Mouse (Mus musculus) 416B (cell line): ENCODE results near the gene Glis3.

ENCODE experiments used
- DNase-seq: peaks from one replicate; pipeline ENCODE4 v3.0.0; 2011; ENCODE audit warnings: low read depth

Gene Glis3

GRCm38 (mm10) chr19:28237621-28238020 lies 442.3 kb downstream of the Glis3 start:
- no peak for DNase-seq

GRCm38 (mm10) chr19:28235571-28235970 lies 444.3 kb downstream of the Glis3 start:
- DNase-seq: no peak

DNA sequence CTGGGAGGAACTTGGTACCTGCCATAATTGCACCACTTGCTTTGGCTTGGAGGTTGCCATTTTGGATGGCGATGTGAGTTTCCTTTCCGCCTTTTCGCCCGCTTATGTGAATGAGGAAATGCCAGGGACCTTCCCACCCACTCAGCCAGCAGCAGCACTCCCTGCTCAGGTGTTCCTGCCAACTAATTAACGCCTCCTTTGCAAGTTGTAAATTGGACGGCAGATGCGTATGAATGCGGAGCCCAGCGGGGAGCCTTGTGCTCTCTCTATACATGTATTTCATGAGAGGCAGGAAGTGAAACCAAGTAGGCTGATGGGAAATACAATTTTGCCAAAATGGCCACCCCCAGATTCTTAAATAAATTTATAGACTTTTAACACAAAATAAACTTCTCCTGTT lies 444.8 kb downstream of the Glis3 start:
- DNase-seq: no peak

DNA sequence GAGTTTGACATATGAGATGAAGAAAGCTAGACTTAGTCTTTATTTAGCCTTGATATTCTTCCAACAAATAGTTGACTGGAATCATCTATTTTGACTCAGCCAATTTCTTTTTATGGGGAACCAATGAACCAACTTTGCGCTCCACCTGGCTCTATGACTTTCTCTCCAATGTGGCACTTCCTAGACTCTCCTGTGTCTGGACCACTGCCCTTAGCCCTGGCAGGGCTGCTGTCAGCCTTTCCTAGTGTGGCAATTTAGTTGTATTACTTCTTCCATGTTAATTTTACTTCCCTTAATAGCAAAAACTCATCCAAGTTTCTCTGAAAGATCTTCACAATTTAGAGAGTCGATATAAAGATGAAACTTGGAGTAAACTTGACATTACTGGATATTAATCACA lies 445.2 kb downstream of the Glis3 start:
- DNase-seq: no peak

GRCm38 (mm10) chr19:28231511-28231910 lies 448.4 kb downstream of the Glis3 start:
- no peak for DNase-seq

DNA sequence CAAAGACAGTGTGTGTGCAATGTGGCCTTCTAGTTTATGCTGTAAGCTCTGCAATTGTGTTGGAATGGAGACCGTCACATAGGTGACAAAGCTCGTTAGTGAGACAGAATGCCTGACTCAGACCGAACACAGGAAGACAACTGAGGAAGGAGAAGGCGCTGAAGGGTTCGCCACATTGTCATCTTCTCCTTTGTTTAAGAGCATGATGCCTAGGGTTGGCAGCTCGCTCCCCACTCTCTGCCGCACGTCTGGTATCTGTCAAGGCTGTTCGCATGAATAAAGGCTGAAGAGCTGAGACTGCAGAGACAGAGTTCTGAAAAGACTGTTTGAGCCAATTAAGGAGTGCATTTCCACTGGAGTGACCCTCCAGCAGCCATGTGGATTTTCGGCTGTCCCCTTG lies 452.4 kb downstream of the Glis3 start:
- DNase-seq: no peak

- no peak for DNase-seq
Measured at GRCm38 (mm10) chr19:28225651-28226050, 454.2 kb downstream of the Glis3 start.

GRCm38 (mm10) chr19:28211630-28212029 lies 468.2 kb downstream of the Glis3 start:
- DNase-seq: no peak
